Mouse (Mus musculus) activated CD4-positive, CD25-positive, alpha-beta regulatory T cell, adult 4 months (primary cell): ENCODE measurements around the gene Sfn. TPM values are rescaled to one million over a fixed set of nuclear protein-coding genes. Genes with fewer than 3 reads are reported as not detected.
A peak's percentile ranks its signal among the peaks of the same experiment; 100 is the strongest.

Source experiments
- ATAC-seq: one replicate; pipeline ENCODE4 v1.8.0; 2017
- polyA plus RNA-seq, 2 experiments: library from polyadenylated mRNA; unstranded; fragments of 100-300 nt; shearing (Covaris generic); gene quantifications; one replicate each; pipeline ENCODE4 v1.2.1; 2017

Sfn gene
- polyA plus RNA-seq, 2 experiments from 2014 or later = 10.2 to 22.2 TPM

DNA sequence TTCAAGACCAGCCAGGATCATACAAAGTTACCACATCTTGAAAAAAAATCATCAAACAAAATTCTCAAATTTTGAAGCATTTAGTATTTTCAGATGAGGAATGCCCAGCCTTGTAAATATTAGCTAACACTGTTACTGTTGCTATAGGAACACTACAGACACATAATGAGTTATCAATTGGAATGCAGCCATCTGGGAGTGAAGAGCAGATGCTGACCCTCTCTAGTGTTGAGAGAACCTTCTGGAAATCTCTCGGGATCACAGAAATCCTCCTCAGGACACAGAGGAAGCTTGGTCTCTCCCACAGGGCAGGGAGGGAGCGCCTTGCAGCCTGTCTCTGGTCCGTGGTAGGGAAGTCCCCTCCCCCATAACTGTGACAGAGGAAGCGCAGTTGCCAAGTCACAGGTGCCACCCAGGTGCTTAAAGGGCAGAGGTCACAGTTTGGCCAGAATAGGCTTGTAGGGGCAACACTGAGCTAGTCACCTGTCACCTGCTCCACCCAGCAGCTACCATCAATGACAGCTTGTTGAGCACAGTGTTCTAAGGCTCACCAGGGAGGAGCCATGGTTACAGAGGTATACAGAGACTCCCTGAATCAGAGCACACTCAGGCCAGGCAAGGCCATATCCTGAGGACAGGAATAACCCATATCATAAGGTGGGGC is 17.6 kb upstream of the Sfn start:
- no peak for ATAC-seq

DNA sequence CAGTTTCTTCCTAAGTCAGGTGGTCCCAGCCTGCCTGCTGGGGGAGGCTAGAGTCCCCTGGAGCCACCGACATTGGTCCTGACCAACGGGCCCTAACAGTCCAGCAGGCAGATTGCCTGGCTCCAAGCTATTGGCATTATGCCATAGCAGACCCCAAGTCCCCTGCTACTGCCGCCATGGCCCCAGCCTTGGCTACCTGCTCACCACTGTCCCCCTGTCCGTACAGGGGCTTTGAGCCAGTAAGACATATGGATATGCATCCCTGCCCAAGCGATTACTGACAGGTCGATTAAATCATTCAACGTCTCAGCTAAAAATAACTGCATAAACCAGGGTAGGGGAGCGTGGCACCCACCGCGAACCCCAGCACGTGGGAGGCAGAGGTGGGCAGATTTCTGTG is 16.0 kb upstream of the Sfn start:
- no peak for ATAC-seq

DNA sequence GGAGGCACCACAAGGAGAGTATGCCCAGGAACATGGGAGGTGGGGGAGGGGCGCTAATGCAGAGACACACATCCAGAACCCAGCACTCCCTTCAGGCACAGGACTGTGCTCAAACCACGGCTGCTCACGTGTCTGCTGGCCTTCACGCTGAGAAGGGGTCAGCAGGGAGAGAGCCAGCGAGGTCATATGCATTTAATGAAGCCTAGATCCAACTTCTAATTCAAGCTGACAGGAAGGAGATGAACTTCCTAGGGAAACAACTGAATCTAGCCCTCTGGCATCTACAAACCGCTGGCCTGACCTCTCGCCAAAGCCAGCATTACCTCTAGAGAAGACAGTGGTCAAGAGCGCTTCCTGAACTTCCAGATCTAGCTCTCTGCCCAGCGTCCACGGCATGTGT is 13.4 kb upstream of the Sfn start:
- no peak for ATAC-seq

DNA sequence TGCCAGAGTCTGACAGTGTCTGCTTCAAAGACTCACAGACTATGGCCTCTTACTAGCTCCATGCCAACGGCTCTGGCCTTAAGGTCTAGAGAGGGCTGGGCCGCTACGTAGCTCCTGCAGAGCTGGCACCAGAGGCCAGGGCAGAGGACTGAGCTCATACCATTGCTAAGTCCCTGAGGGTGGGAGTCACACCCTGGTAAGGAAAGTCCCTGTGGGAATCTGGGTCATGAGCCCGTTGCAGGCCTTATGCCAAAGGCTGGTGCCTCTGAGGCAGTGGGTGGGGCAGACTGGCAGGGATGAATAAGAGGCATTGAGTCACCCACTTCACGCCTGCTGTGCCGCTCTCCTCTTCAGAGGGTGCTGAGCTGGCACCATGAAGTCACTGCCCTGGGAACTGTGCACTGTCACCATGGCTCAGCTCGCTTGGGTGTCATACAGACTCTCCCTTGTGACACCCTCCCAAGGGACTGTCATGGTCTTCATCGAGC is 12.3 kb upstream of the Sfn start:
- no peak for ATAC-seq

DNA sequence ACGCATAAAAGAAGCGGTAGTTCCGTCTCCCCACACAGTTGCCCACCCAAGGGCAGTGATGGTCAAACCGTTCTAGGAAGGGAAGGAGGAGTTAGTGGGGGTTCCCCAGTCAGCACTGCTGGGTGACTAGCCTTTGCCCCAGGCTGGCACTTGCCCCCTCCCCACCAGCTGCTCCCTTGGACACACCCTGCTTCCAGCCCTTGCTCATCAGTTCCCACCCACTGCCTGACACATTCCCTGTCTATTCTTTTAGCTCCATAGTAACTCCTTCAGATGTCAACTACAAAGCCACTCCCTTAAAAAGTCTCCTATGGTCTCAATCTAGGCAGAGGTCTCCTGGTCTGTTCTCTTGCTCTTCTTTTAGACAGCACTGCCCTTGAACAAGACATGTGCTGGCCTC is 11.9 kb upstream of the Sfn start:
- no peak for ATAC-seq

DNA sequence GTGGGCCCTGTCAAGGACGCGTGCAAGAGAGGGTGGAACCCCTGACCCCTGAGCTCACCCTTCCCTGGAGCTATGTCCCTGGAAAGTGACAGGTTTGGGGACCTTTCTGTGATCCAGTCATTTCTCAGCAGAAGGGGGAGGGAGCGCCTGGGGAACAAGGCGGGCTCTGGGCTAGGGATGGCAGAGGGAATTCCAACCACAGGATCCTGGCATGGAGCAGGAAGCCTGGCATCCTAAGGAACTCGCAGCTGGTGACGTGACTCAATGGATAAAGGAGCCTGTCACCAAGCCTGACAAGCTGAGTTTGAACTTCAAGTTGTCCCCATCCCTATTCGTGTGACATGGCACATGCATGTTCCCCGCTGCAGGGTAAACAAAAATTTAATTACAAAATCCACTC is 11.1 kb upstream of the Sfn start:
- no peak for ATAC-seq

DNA sequence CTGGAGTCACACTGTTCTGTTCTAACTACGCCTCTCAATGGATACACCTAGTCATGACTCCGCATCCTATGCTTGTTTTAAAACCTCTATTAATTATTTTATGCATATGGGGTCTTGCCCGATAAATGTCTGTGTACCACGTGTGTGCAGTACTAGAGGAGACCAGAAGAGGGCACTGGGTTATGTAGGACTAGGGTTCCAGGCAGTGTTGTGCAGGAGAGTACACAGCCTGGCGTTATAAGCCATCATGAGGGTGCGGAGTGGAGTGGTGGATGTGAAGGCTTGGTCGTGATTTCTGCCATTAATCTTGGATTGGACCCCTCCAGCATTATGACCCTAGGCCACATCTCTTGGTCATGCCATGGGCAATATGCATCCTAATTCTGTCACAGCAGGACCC is 10.4 kb upstream of the Sfn start:
- no peak for ATAC-seq

DNA sequence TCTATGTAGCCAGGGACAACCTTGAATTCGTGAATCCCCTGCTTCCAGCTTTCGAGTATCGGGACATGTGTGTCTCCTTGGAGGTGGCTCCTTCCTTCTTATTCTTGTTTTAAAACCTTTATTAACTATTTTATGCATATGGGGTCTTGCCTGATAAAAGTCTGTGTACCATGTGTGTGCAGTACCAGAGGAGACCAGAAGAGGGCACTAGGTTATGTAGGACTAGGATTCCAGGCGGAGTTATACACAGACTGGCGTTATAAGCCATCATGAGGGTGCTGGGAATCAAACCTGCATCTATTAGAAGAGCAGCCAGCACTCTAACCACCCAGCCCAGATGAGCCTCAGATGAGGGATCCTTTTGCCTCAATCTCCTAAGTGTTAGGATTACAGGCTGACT is 9.8 kb upstream of the Sfn start:
- ATAC-seq = no peak

DNA sequence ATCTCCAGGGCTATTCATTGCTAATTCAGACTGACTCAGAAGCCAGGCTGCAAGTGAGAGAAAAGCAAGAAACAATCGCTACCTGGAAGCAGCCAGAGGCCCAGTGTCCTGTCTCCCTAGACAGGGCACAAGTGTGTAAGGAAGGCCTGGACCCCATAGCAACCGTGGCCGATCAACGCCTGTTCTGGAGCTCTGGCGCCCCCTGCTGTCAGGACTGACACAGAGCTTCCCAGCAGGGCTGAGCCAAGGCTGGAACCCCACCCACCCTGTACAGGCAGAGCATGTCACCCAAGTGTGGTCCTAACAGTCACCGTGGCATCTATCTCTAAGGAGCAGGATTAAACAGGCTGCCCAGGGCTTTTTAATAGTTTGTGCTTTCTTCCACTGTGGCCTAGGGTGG is 7.8 kb upstream of the Sfn start:
- ATAC-seq = no peak

DNA sequence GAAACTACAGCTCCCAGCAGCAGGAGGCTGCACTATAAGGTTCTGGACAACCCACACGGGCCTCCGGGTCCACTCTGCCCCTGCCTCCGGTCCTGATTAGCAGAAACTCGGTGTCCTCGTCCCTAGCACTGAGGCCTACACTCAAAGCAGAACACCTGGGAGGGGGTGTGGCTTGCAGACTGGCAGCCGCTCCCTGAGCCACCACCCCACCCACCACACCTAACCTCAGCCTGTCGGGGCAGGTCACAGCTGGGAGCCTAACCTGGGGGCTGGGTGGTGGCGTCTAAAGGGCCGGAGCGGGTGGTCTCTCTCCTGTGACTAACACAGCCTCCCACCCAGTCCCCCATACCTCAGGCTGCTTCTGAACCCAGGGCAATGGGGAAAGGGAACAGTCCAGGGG is 5.3 kb upstream of the Sfn start:
- ATAC-seq = no peak

DNA sequence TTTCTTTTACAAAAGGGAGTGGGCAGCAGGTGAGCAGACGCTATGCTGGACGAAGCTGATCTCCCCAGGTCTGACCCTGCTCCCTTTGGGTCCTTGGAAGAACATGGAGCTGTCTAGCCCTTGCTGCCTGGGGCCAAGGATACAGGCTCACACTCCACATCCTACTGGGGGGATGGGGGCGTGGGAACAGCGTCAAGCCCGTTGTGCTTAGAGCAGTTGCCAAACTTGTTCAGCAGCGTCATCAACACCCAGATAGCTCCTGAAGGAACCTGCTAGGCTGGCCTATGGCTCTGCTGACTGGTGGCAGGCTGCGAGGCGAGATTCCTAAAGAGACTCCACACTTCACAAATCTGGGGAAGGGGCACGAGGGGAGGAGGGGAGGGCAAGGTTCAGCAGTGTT is 3.4 kb upstream of the Sfn start:
- ATAC-seq = no peak

DNA sequence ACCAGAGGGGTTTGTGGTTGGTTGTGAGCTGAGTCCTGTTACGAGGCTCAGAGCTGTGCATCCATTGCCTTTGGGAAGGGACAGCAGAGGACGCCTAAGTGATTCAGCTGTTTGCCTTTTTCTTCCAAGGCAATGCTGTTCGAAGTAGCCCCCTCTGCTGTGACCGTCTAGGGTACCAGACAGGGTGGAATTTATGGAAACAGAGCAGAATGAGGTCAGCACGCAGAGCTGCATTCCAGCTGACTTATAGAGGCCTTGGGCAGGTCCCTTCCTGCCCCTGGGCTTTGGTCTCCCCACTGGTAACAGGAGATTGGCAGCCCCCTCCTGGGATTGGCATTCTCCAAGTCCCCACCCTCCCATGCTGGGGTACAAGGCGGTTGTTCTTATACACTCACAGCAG is 2.9 kb upstream of the Sfn start:
- no peak for ATAC-seq

DNA sequence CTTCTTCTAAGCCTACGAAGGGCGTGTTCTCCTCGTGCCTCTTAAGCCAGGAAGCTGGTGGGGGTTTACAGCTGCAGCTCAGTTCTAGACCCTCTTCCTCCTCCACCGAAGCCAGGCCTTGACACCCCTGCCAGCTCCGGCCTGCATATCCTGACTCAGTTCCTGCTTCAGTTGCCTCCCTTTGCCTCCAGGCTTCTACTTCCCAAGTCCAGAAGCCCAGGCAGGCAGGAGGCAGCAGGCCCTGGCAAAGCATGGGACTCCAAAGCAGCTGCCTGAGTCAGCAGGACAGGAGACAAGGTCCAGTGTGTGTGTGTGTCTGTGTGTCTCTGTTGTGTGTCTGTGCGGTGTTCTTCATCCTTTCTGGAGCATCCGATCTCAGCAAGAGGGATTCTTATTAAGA is 2.2 kb upstream of the Sfn start:
- ATAC-seq = no peak

DNA sequence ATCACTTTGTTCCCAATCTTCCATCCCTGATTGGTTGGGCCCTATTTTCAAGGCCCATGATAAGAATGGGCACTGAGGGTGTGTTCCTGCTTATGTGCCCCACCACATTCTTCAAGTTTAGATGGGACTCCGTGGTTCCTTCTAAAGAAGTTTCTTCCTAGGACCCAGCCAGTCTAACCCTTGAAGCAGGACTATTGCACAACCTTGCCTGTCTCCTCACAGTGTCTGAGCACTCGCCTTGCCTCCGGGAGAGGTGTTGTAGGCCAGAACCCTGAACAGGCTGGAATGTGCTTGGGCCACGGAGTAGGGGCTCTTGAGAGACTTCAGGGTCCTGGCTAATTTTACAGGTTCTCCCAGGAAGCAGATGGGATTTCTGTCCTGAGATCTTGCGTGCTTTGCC is 1.1 kb upstream of the Sfn start:
- no peak for ATAC-seq

DNA sequence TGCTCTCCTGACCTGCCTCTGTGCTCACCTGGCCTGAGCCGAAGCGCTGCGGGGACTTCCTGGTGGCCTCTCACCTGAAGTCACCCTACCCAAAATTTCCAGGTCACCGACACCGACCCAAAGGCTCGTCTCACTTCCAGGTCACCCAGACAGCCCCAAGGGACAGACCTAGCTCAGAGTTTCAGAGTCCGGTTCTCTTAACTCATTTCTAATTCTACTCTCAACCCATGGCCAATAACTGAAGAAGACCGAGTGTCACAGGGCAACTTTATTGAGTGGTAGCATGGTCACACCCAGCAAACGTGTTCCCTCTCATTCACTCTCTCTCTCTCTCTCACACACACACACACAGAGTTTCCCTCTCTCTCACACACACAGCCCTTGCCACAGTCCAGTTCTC is 1.7 kb downstream of the Sfn start:
- no peak for ATAC-seq

DNA sequence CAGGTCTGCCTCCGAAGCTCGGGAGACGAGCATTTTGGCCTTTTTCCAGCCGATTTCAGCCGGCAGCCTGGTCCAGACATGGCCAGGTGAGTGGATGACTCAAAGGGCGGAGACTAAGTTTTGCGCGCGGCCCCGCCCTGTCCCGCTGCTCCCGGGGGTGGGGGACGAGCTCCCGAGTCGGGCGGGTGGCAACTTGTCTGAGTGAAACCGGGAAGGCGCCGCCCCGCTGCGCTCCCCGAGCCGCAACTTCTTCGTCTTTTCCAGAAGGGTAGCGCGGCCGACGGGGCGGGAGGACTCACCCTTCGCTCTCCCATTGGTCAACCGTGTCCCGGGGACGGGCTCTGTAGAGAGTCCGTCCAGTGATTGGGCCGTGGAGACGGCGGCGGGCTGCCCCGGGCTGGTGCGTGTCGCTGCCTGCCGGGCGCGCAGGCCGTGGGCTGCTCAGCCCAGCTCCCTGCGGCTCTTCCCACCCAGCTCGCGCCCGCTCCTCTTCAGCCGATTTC is 2.3 kb downstream of the Sfn start:
- peak; percentile 85 for ATAC-seq

DNA sequence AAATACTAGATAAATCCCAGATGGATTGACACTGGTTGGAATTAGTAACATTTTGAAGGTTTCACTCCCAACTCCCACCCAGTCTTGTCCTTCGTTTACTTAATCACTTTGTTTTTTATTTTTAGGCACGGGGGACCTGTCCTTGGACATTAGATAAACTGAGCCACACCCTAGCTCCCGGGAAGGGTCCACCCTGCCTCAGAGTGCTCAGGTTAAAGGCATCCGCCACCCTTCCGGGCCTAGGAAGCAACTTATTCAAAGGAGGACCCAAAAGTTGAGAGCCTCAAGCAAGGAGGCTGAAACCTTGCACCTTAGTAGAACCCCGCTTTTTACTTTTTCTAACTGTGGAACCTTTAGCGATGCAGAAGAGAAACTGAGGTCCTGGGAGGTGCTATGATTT is 2.9 kb downstream of the Sfn start:
- no peak for ATAC-seq

DNA sequence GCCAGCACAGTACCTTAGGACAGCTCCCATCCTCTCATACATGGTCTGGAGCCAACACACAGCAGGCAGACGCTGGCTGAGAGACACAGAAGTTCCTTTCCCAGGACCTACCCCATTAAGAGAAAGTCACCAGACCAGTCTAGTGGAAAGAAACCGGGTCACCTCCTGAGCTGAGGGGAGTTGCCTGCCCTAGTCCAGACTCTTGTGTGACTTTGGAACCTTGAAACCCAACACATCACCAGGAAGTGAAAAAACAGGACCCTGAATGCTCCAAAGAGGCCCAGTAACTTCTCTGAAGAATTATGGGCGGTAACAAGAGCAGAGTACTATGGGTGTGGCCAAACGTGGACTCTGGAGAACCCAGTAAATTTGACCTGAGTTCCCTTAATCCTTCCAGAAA is 3.4 kb downstream of the Sfn start:
- no peak for ATAC-seq

DNA sequence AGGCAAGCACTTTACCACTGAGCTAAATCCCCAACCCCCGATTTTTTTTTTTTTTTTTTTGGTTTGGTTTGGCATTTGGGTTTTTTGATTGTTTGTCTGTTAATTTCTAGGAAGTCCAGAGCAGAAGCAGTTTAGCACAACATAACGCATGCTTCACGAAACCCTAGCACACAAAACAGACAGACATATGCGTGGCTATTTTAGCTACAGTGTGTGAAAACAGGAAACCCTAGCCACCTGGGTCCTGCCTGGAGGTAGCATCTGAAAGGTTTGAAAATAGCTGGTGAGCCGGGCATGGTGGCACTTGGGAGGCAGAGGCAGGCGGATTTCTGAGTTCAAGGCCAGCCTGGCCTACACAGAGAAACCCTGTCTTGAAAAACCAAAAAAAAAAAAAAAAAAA is 5.9 kb downstream of the Sfn start:
- no peak for ATAC-seq

DNA sequence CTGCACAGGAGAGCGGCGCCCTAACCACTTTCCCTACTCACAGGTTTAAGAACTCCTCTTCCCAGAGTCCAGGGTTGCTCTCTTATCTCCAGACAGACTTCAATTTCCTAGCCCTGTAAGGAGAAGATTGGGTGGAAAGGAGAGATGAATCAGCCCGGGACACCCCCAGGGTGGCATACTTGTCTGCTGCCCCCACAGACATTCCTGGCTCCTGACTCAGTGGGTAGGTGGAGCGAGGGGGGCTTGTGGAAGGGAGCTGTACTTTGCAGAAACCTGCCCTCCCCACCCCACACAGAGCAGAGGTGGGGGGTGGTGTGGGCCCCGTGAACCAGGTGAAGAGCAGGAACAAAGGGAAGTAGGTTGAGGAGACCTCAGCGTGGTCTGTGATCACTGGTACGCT is 6.4 kb downstream of the Sfn start:
- ATAC-seq = no peak

DNA sequence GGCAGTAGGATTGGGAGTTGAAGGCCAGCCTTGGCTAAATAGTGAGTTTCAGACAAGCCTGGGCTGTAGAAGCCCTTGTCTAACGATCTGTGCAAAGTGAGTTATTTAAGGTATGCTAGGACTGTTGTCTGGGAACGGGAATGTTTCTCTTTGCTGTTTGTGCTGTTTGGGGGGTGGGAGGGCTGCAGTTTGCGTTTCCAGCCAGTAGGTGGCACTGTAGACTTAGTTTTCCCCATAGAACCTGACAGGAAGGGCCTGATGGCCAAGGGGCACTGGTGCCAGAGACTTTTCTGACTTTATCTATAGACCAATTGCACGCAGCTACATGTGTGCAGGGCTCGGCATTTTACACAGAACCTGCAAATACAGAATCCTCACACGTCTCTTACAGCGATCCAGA is 9.4 kb downstream of the Sfn start:
- no peak for ATAC-seq

DNA sequence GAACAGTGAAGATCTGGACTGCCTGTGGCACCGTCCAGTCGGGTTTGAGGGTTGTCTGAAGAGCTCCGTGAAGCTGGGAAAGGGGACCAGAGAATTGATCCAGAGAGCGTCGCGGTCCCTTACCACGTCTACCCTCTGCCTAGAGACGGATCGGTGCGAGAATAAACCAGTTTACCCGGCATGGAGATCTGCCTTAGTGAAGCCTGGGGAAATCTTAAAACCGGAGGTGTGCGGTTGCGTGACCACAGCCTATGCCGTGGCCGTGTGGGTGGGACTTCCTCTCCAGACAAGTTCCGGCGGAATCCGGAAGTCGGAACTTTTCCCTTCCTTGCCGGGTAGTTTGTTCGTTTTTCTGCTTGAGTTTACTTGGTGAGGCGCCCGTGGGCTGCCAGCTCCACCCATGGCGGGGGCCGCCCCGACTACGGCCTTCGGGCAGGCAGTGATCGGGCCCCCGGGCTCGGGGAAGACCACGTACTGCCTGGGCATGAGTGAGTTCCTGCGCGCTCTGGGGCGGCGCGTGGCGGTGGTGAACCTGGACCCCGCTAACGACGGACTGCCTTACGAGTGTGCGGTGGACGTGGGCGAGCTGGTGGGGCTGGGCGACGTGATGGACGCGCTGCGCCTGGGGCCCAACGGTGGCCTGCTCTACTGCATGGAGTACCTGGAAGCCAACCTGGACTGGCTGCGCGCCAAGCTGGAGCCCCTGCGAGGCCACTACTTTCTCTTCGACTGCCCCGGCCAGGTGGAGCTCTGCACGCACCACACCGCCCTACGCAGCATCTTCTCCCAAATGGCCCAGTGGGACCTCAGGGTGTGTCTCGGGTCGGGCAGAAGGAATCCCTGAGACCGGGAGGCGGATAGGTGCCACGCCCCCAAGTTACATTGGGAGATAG is 17.7 kb downstream of the Sfn start, which contains the start of gene Gpn2:
TSS of gene Gpn2 (plus strand) at position 304 of the 893 bp plus-strand sequence.
- ATAC-seq = peak; percentile 90

DNA sequence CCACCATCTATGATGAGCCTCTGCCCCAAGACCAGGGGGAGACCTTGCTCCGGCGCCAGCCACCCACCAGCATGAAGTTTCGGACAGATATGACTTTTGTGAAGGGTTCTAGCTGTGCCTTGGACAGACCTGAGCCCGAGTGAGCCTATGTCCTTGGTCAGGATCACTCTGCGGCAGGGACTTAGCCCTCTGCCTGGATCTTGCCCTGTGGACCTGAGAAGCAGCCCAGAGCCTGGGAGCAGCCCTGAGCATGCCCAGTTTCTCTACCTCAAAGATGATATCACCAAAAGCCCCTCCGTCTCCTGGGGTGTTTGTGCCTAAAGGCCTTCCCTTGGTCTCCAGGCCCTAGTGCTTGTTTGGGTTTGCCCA is 18.3 kb downstream of the Sfn start:
- peak; percentile 40 for ATAC-seq

DNA sequence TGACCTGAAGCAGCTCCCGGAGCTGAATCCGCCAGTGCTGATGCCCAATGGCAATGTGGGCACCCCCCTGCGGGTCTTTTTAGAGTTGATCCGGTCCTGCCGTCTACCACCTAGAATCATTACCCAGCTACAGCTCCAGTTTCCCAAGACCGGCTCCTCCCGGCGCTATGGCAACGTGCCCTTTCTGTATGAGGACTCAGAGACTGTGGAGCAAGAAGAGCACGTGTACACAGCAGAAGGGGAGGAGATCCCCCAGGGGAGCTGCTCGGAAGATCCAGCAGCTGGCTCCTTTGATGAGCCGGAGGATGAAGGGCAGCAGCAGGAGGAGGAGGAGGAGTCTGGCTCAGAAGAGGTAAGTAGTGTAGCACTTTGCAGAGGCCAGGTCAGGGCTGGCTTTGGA is 24.0 kb downstream of the Sfn start:
- no peak for ATAC-seq
